Mouse (Mus musculus) kidney, embryonic 16.5 days (tissue): ENCODE measurements around the gene Vwa2. TPM values are rescaled to one million over a fixed set of nuclear protein-coding genes. Genes with fewer than 3 reads are reported as not detected.

Experiments
- ATAC-seq: fragments of 200-750 bp; cut with Nextera tagmentation; 2 replicates; pipeline ENCODE4 v1.8.0; 2017; ENCODE audit warnings: moderate TSS enrichment; ENCODE audit not compliant: low FRiP score, low TSS enrichment
- H3K27ac ChIP-seq: fragments of 300-500 bp; sonication (generic); 2 replicates; pipeline ENCODE4 v1.5.1; 2014; ENCODE audit warnings: low read length
- H3K27me3 ChIP-seq: fragments of 300-500 bp; sonication (generic); 2 replicates; pipeline ENCODE4 v1.6.1; 2014; ENCODE audit warnings: low read length, control low read depth, mixed read lengths; ENCODE audit not compliant: insufficient read depth
- H3K36me3 ChIP-seq: fragments of 300-500 bp; sonication (generic); 2 replicates; pipeline ENCODE4 v1.6.1; 2014; ENCODE audit warnings: low read length, control low read depth, mixed read lengths; ENCODE audit not compliant: insufficient read depth
- H3K4me1 ChIP-seq: fragments of 300-500 bp; sonication (generic); 2 replicates; pipeline ENCODE4 v1.6.1; 2014; ENCODE audit warnings: low read length, control low read depth, mixed read lengths; ENCODE audit not compliant: insufficient read depth
- H3K4me2 ChIP-seq: fragments of 300-500 bp; sonication (generic); replicated peaks from 2 replicates; pipeline ENCODE4 v1.6.1; 2014; ENCODE audit warnings: low read depth, low read length
- H3K4me3 ChIP-seq: fragments of 300-500 bp; sonication (generic); 2 replicates; pipeline ENCODE4 v1.5.1; 2014; ENCODE audit warnings: mild to moderate bottlenecking, low read length
- H3K9ac ChIP-seq: fragments of 300-500 bp; sonication (generic); replicated peaks from 2 replicates; pipeline ENCODE4 v1.6.1; 2014; ENCODE audit warnings: low read length
- H3K9me3 ChIP-seq: fragments of 300-500 bp; sonication (generic); 2 replicates; pipeline ENCODE4 v1.6.1; 2016; ENCODE audit warnings: low read length, control low read depth
- WGBS: fragments of 180-500 bp; shearing (Covaris S2); extraction: QIAGEN DNeasy Blood & Tissue Kit; methylation state at CpG from one replicate; pipeline ENCODE4 v1.1.7; 2014; 5-methylcytosine and 5-hydroxymethylcytosine counted together
- polyA plus RNA-seq: library from polyadenylated mRNA; unstranded; fragments of >200 nt; fragmentation: Nextera tagmentation; extraction: Ambion mirVana; gene quantifications from 2 replicates; pipeline ENCODE4 v1.2.1, GENCODE M21; 2015

Gene Vwa2
- polyA plus RNA-seq, 1 experiment from 2014 or later = 22.4 TPM

GRCm38 (mm10) chr19:56954857-56955256 lies 80.8 kb downstream of the Vwa2 start:
- H3K9me3 ChIP-seq = no peaks in the 10 kb centered on the region
- ATAC-seq = no peak
- no peaks in the 10 kb centered on the region for H3K36me3 ChIP-seq
- no peak overlapping the region for H3K4me3 ChIP-seq
- 90% methylated on average over 13 of the region's 13 CpGs for WGBS
- H3K4me1 ChIP-seq = peaks cover 22% of the 10 kb centered on the region
- no peaks in the 10 kb centered on the region for H3K27me3 ChIP-seq
- H3K27ac ChIP-seq = no peak overlapping the region
- no peak overlapping the region for H3K4me2 ChIP-seq
- no peak overlapping the region for H3K9ac ChIP-seq

DNA sequence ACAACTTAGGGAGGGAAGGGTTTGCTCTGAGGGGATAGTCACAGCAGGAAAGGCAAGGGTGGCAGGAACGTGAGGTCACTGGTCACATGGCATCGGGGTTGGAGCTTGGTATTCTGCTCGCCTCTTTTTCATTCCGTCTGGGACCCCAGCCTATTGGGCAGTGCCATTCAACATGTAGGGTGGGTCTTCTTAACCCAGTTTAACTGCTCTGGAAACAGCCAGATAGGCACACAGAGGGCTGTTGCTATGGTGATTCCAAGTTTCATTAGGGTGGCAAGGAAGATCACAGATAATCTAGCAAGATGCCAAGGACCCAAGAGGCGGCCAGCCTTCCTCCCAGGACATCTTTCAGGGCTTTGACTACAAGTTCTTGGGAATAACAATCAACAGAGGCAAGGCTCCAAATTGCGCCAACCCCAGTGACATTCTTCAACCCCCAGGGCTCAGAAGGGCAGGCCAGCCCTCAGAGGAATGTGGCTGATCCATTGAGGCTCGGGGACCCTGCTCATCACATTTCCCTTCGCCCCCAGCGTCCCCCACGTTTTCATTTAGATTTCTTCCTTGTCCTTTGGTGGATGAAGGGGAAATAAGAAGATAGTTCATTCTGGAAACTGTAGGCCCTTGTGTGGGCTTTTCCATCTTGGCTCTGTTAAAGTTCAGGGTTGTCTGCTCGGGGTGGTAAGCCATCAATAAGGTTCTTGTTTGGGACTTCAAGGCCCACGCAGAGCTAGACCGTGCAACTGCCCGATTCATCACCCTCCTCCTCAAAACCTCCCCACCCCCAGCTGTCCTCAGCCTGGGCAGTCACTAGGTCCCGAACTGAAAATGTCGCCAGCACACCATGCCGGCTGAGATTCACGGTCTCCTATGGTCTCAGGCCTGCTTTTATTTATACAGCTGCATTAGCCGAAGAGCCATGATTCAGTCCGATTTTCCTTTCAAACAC lies 81.8 kb downstream of the Vwa2 start:
- Histone ChIP-seq H3K27ac (no peak overlapping the region), H3K27me3 (no peaks in the 10 kb centered on the region), H3K9me3 (no peaks in the 10 kb centered on the region), H3K4me3 (no peak overlapping the region), H3K36me3 (no peaks in the 10 kb centered on the region), H3K4me2 (no peak overlapping the region), H3K4me1 (peaks cover 24% of the 10 kb centered on the region), H3K9ac (no peak overlapping the region)
- no peak for ATAC-seq
- 66% methylated on average over 20 of the region's 20 CpGs for WGBS

DNA sequence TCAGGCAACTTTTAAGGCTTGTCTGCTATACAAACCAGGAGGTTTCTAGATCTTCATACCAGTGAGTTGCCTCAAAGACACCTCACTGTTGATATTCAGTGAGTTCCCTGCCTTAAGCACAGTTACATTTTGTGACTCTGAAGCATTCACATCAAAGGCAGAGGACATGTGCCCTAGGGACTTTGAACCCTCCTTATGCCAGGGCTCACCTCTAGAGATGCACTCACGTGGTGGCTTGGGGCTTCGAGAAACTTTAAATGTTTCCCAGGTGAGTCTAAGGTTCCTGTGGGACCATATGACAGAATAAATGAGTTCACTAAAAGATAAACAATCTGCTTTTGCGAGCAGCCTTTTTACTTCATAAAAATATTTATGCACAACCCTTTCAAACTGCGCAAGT lies 84.0 kb downstream of the Vwa2 start:
- Histone ChIP-seq H3K27ac (peak overlapping the region; percentile 44), H3K4me1 (peaks cover 24% of the 10 kb centered on the region), H3K4me2 (no peak overlapping the region), H3K36me3 (no peaks in the 10 kb centered on the region), H3K4me3 (no peak overlapping the region), H3K9me3 (no peaks in the 10 kb centered on the region), H3K9ac (no peak overlapping the region), H3K27me3 (no peaks in the 10 kb centered on the region)
- ATAC-seq = no peak
- 66% methylated on average over 4 of the region's 4 CpGs for WGBS

- peaks cover 24% of the 10 kb centered on the region for H3K4me1 ChIP-seq
- H3K36me3 ChIP-seq = no peaks in the 10 kb centered on the region
- H3K27ac ChIP-seq = peak overlapping the region; percentile 83
- 32% methylated on average over 6 of the region's 6 CpGs for WGBS
- no peak overlapping the region for H3K4me2 ChIP-seq
- H3K27me3 ChIP-seq = no peaks in the 10 kb centered on the region
- H3K4me3 ChIP-seq = no peak overlapping the region
- H3K9ac ChIP-seq = no peak overlapping the region
- peak; percentile 92 for ATAC-seq
- H3K9me3 ChIP-seq = no peaks in the 10 kb centered on the region
Measured at GRCm38 (mm10) chr19:56958582-56959021, 84.6 kb downstream of the Vwa2 start.

DNA sequence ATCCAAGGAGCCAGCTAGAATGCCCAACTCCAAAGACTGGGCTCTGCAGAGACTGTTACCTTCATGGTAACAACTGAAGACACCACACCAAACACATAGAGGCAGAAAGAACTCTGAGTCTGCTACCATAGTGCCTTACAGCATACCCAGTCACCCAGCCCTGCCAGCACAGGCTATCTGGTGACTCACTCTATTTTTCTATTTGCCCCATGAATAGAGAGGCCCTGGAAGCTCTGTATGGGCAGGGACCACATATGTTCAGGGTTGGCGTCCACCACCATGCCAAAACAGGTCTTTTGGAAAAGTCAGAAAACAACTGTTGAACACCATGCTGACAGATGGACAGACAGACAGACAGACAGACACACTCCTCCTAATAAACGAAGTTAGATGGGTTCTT lies 85.0 kb downstream of the Vwa2 start:
- H3K27ac ChIP-seq = peak overlapping the region; percentile 83
- H3K27me3 ChIP-seq = no peaks in the 10 kb centered on the region
- H3K36me3 ChIP-seq = no peaks in the 10 kb centered on the region
- WGBS = 89% methylated on average over 2 of the region's 2 CpGs
- ATAC-seq = no peak
- H3K9ac ChIP-seq = no peak overlapping the region
- H3K4me3 ChIP-seq = no peak overlapping the region
- no peaks in the 10 kb centered on the region for H3K9me3 ChIP-seq
- H3K4me2 ChIP-seq = no peak overlapping the region
- peaks cover 24% of the 10 kb centered on the region for H3K4me1 ChIP-seq

GRCm38 (mm10) chr19:56959601-56960000 lies 85.6 kb downstream of the Vwa2 start:
- no peaks in the 10 kb centered on the region for H3K36me3 ChIP-seq
- WGBS = 57% methylated on average over 3 of the region's 3 CpGs
- no peaks in the 10 kb centered on the region for H3K9me3 ChIP-seq
- no peak for ATAC-seq
- H3K4me1 ChIP-seq = peaks cover 21% of the 10 kb centered on the region
- no peak overlapping the region for H3K4me3 ChIP-seq
- peak overlapping the region; percentile 83; the same call in 1 of the 2 replicates for H3K27ac ChIP-seq
- H3K9ac ChIP-seq = no peak overlapping the region
- no peaks in the 10 kb centered on the region for H3K27me3 ChIP-seq
- H3K4me2 ChIP-seq = no peak overlapping the region

Other genes with a start within 250 kb of the Vwa2 start
- 0.06 and 0.21 TPM in 2 replicates for gene Adrb1, start 152.1 kb upstream of the Vwa2 start, polyA plus RNA-seq
- gene Ccdc186, start 52.1 kb upstream of the Vwa2 start, polyA plus RNA-seq = 17.9 and 19.8 TPM in 2 replicates
- 1.00 and 1.1 TPM in 2 replicates for gene Tdrd1, start 48.0 kb upstream of the Vwa2 start, polyA plus RNA-seq
- gene Afap1l2, start 134.0 kb downstream of the Vwa2 start, polyA plus RNA-seq = 22.0 and 22.3 TPM in 2 replicates